Mouse (Mus musculus) cerebellum, postnatal 4 days (tissue): ENCODE results near the gene Sycp3.
A peak's percentile ranks its signal among the peaks of the same experiment; 100 is the strongest.
"Not testable (repeated sequence)": the region's sequence is repeated elsewhere in the genome, so short reads cannot be mapped to it uniquely, and the experiment has no call there.

Experiments used
- DNase-seq, 2 experiments: peaks; one replicate each; pipeline ENCODE4 v3.0.0; 2022; ENCODE audit warnings: low spot score in 2 of 2, mixed read lengths in 1 of 2

Gene Sycp3

DNA sequence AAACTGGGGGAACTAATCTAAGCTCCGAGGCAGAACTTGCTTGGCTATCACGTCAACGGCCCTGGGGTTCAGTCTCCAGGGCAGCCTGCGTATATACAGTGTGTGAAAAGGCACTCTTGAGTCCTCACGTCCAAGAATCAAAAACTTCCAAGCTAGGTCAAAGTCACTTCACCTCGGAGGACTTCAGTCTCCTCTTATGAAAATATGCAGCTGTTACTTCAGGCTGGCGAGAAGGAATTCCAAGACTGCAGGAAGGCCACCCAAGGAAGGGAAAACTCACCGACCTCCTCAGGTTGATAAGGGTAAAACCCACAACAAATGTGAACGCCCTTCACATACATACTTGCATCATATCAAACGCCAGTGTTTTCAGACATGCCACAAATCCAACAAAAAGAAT, 42.0 kb downstream of the Sycp3 start:
- DNase-seq: no peak

DNA sequence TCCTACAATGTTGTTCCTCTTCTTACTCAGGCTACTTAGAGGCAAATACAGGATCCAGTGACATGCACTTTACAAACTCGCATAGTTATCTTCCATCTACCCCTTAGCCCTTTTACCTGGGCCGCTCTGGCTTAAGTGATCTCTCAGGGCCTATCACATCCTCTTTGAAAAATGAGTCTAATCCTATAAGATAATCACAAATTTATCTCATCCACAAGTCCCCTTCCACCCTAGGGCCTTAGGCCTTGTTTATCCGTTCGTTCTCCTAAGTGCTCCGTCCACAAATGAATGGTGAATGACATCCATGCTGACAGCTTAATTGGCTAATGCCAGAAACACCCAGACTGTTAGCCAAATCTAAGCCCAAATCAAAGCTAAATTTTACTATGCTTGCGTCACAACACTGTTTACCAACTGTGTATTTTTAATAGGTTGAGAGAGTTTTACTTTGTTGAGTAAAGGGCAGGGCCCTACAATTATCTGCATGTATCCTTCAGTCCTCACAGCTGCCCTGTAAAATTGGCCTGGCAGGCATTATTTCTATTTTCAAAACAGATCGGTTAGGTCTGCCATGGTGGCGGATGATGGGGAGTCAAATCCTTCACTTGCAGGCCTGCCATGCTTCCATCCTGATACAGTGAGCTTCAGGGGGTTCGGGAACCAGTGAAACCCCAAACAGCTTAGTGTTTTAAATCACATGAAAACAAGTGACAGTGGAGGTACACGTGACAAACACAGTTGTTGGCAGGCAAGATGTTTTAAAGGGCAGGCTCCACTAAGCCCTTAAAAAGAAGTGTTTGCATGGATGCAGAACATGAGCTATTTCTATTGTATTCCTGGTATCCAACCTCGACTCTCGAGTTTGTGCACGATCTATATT, 42.8 kb downstream of the Sycp3 start:
- DNase-seq: no peak

DNA sequence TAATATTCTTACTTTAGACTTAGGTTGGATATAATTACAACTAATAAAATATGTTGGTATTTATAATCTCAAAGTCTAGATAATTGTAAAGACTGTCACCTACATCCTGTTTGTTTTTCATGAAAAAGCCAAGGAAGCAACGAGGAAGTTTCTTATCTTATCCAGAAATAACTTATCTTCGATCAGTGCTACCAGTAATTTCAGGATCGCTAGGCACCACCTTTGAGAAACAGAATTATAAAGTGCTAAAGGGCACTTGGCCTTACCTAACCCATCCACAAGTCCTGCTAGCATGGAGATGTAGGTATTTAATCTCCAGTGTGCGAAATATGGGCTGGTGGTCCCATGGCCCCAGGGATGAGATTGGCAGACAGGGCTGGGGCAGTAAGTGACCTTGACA, 43.5 kb downstream of the Sycp3 start:
- DNase-seq: no peak

DNA sequence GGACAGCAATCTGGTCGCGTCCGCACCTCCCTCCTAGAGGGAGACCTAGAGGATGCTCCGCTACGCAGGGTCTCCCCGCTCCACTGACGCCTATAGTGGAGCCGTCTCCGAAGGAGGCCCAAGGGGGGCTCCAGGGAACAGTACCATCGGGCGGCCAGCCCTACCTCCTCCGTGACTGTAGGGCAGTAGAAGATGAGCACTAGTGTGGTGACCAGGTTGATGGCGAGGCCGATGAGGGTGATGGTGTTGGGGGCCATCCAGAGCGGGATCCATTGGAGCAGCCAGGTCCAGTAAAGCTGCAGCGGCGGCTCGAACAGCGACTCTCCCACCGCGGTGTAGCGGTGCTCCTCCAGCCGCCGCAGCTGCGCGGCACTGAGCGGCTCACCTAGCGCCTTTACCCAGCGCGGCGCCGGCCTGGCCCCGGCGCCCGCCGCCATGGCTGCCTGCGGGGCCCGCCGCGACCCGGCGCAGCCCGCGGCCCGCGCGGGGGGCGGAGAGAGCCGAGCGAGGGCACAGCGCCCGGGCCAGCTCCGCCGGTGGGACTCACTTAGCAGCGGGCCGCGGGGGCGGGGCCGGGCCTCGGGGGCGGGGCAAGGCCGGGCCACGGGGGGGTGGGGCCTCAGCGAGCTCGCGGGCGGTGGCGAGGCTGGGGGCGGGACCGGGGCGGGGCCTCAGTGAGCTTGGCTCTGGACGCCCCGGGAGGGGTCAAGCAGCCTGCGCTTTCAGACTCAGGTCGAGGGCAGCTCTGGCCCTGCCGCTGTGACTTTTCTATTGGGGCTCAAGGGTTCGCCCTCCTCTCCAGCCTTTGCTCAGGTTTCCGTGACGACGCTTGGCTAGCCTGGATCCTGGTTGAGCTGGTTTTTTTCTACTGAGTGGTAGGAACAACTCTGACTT, 44.3 kb downstream of the Sycp3 start, which contains the start of gene Chpt1:
Gene Chpt1 (minus strand): TSS at position 653 of the 894 bp plus-strand sequence.
- peak; percentile 59 to 87 for DNase-seq

DNA sequence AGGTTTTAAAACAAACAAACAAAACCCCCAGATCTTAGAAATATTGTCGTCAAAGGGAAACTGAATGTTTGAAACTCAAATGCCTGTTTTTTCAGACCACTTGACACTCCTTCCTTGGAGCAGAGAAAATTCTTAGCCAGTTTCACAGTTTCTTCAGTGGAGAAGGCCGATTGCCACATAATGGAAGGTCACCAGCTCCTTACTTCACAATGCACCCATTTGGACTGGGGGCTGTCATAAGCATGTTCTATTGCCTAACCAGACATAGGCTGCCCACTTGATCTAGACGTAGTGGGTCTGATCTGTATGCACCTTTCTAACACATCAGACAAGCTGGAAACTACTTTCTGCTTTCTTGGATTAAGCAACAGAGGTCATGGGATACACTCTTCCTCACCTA, 45.1 kb downstream of the Sycp3 start:
- no peak for DNase-seq

DNA sequence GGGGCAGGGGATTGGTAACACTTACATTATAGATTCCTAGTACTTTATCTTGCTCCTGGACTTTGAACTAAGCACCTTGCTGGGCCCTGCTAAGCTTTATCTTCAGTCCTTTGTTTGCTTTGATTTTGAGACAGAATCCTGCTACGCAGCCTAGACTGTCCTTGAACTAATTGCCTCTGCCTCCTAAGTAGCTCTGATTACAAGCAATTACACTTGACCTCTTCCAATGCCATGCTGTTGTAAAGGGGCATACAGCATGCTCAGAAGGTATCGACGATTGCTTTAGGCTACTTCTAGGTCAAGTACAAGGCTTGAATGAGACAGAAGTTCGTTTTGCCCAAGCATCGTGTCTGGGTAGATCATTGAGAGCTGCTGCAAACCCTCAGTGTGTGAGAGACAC, 45.9 kb downstream of the Sycp3 start:
- no peak for DNase-seq

DNA sequence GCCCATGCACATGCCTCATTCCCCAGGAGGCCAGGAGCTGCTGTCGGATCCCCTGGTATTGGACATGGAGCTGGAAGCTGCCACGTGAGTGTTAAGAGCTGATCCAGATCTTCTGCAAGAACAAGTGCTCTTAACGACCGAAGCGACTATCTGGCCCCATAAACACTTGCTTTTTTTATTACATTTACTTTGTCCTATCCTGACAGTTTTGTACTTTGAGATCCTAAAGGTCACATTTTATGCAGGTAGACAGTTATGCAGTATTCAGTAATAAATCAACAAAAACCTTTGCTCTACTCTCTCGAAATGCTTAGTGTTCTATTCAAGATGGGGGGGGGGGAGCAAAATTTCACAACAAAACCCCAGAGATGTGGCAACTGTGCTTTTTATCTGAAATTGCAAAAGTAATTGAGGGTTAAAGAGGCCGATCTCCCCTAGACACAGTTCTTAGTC, 48.3 kb downstream of the Sycp3 start:
- DNase-seq: no peak

DNA sequence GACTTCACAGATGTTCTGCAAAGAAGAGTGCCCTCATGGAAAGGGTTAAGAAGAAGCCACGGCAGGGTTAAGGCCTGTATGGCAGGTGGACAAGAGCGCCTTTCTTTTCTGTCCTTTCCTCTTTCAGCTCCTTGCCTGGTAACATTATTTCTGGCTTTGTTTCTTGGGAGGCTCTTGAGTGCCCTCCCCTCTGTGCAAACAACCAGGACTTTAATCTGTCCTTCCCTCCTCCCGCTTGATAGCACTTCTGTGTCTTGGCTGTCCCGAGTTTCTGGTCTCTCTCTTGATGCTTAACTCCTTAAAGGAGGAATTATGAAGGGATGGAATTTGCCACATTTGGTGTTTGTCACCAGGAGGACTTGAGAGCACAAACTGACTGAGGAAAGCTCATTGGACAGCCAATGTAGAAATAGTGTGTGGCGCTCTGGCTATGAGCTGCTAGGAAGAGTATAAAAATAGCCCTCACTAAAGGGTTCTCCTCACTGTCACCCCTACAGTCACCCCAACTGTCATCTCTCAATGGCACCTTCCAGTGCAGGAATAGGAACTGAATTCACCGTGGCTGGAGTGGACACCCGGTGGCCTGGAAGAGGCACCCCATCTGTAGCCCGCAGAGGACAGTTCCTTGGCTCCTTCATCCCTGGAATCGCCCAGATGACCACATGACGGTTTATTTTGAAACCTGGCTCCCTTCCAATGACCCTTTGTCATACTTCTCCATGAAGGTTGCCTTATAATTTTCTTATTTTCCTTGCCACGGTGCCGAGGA, 51.3 kb downstream of the Sycp3 start:
- DNase-seq: no peak

DNA sequence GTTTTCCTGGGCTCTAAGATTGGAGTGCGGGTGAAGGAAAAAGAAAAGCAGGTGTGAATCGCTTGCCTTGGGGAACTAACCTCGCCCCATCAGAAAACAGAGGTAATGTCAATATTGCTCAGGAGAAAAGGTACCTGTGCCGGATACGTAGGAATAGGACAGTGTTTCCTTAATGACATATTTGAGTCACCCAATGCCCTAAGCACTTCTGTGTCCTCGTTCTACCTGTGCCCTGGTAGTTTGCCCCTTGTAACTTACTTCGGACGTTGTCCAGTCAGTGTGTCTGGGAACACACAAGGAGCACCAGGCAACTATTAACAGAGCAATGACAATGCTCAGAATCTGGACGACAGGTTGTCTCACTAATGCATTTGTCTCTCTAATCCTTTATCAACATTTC, 52.0 kb downstream of the Sycp3 start:
- DNase-seq: no peak

DNA sequence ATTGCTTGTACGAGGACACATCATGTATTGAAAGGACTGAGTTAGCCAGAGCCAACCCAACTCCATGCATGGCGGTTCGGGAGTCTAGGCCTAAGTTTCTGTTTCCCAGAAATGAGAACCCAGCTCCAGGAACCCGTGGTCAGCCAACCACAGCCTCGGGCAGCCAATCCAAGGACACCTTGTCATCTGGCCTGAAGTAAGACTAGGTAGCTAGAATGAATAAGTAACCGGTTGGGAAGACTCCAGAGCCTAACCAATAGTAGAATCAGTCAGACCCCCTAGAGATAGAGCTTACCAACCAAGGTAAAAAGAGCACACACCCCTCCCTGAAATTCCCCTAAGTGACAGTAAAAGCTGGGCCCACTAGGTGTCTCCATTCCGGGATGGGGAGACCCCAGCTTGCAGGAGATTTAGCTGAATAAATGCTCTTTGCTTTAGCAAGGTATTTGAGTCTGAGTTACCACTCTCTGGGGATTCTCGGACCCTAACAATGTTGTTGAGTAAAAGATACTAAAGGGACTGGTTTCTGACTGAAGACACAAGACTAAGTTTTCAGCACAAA, 54.3 kb downstream of the Sycp3 start:
- DNase-seq: no peak

DNA sequence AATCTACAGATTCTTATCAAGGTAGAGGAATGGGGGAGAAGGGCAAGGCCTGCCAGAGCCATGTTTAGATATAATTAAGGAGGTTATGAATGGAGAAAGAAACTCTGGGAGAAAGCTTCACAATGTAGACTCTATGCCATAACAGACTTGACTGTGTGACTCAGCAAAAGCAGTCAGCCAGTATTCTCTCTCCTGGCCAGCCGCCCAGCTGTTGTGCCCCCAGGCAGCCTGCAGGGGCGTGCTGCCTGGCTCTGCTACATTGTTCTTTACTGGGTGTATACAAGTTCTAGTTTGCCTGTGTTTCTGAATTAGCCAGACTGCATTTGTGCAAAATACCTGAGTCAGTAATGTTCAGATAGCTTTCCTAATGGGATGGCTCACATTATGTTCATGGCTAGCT, 55.1 kb downstream of the Sycp3 start:
- DNase-seq: peak; percentile 28 to 50

DNA sequence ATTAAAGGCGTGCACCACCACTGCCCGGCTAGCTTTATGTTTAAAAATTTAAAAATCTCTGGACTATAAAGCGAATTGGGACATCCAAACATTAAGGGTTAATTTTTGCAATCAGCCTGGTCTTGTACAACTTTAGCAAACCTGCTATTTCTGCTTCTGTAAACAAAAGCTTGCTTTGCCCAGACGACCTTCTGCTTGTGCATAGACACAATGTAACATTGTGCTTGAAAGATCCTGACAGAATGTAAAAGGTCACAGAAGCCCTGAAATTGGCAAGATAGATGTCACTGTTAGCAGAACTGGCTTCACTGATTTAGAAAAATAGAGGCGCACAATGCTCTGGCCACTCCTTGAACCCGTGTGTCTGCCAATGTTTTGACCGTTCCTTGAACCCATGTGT, 55.7 kb downstream of the Sycp3 start:
- DNase-seq: not testable (repeated sequence)

DNA sequence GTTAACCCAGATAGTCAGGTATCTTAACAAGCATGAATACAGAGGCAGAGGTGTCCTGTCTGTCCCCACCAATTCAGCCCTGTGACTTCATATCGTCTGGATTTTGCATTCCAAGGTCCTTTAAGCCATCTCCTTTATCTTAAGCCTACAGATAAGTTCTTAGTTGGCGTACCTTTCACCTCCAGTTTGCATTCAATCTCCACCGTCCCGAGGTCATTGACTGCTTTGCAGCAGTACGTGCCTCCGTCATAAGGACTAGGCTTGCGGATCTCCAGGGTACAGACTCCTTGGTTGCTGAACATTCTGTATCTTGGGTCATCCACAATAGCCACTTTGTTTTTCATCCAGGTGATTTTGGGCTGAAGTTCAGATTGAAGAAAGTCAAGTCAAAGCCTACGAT, 63.4 kb downstream of the Sycp3 start:
- DNase-seq: no peak
